Mouse (Mus musculus) E14TG2a.4 (cell line): ENCODE measurements around the gene Atp6v1a.
A peak's percentile ranks its signal among the peaks of the same experiment; 100 is the strongest.

Experiments
- H3K27me3 ChIP-seq: 2 replicates; pipeline ENCODE4 v1.6.1; 2014; ENCODE audit warnings: low read length, control low read depth; ENCODE audit not compliant: insufficient read depth
- H3K36me3 ChIP-seq: 2 replicates; pipeline ENCODE4 v1.6.1; 2014; ENCODE audit warnings: low read length, control low read depth; ENCODE audit not compliant: insufficient read depth
- H3K4me1 ChIP-seq: replicated peaks from 2 replicates; pipeline ENCODE4 v1.6.1; 2014; ENCODE audit warnings: low read depth, low read length, control low read depth
- H3K4me3 ChIP-seq: replicated peaks from 2 replicates; pipeline ENCODE4 v1.5.1; 2014; ENCODE audit warnings: mild to moderate bottlenecking, low read length
- H3K9me3 ChIP-seq: 2 replicates; pipeline ENCODE4 v1.6.1; 2014; ENCODE audit warnings: low read length, control low read depth
- CTCF ChIP-seq: conservative IDR thresholded peaks from 2 replicates; pipeline ENCODE4 v1.5.1; 2014; ENCODE audit warnings: low read length
- NANOG ChIP-seq: IDR thresholded peaks from 2 replicates; pipeline ENCODE4 v1.6.1; 2014; ENCODE audit warnings: borderline replicate concordance, low read length, mixed read lengths
- POU5F1 ChIP-seq: IDR thresholded peaks from 2 replicates; pipeline ENCODE4 v1.6.1; 2014; ENCODE audit warnings: low read length, borderline replicate concordance

Atp6v1a gene

DNA sequence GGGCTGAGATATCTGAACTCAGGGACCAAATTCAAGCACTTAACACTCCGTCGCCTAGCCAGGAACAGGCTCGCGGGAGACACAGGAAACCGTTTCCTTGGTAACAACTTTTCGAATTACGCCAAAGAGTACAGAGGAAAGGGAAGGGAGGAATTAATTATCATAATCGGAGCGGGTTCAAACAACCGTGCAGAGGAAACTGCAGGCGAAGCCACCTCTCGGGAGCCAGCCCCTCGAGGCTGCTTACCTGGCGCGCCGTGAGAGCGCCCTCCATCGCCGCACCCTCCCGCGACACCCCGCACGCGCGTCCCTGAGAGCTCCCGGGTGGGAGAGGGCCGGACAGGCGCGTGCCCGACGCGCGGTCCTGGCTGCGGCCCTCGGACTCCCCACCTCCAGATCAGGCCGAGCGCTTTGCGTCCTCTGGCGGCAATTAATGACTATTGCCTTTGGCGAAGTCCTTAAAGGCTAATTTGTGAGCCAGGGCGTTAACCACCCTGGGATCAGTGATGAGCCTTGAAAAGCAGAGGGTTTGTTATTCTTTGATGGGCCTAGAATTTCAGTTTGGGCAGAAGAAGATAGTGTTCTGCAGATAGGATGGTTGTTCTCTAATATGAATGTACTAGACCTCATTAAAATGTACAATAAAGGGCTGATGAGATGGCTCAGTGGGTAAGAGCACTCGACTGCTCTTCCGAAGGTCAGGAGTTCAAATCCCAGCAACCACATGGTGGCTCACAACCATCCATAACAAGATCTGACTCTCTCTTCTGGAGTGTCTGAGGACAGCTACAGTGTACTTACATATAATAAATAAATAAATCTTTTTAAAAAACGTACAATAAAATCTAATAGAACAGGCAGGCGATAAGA lies 76.2 kb downstream of the Atp6v1a start, which contains the start of gene Gramd1c:
TSS of gene Gramd1c (minus strand) at position 321 of the 870 bp plus-strand sequence.
- peak within 1 kb of the TSS; percentile 78 for H3K4me3 ChIP-seq
- H3K27me3 ChIP-seq: peaks cover 40% of the 10 kb centered on the region
- peak; percentile 38 for TF ChIP-seq CTCF
- TF ChIP-seq NANOG: no peak
- H3K36me3 ChIP-seq: no peaks in the 10 kb centered on the region
- H3K4me1 ChIP-seq: 0 out of 2 replicates have a peak, but pooled peaks cover 6% of the 10 kb centered on the region
- no peaks in the 10 kb centered on the region for H3K9me3 ChIP-seq

DNA sequence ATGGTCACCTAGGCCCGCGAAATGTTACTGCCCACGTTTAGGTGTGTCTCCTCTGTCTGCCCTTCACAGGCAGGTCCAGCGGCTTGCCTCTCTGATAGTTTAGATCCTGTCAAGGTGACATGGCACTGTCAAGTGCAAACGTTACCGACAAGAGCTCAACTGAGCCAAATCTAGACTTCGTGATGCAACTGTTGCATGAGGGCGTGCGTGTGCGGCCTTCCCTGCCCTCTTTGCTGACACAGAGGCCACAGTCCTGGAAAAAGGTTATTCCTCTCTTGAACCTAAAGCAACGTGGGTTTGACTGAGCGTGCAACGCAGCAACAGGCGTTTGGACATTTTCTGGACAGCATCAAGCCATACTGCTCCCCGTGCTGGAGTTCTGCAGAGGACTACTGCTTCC lies 78.2 kb downstream of the Atp6v1a start:
- H3K4me3 ChIP-seq: no peak overlapping the region
- H3K4me1 ChIP-seq: 0 out of 2 replicates have a peak, but pooled peaks cover 9% of the 10 kb centered on the region
- H3K36me3 ChIP-seq: no peaks in the 10 kb centered on the region
- TF ChIP-seq POU5F1 (no peak), CTCF (no peak), NANOG (no peak)
- H3K9me3 ChIP-seq: no peaks in the 10 kb centered on the region
- H3K27me3 ChIP-seq: peaks cover 32% of the 10 kb centered on the region

DNA sequence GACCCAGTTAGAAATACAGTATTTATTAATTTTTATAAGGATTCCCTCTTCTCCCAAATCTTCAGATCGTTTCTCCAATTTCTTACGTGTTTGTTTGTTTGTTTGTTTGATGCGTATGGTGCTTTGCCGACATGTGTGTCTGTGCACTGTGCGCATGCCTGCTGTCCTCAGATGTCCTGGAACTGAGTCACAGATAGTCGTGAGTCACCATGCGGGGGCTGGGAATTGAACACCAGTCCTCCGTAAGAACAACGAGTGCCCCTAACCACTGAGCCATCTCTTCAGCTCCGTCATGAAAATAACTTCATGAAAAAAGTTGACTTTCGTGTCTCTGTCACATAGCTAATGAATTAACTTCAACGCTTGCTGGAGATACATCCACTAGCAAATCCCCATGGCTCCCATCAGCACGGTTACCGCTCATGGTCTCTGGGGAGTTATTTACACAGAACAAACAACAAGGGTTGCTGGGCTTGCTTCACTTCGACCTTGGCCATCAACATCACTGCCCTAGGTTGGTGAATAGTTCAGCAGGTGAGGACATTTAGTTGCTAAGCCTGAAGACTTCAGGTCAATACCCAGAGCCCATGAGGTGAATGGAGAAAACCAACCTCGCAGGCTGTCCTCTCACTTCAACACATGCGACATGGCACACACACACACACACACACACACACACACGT lies 78.8 kb downstream of the Atp6v1a start:
- Histone ChIP-seq H3K9me3 (no peaks in the 10 kb centered on the region), H3K36me3 (no peaks in the 10 kb centered on the region), H3K27me3 (peaks cover 29% of the 10 kb centered on the region), H3K4me3 (no peak overlapping the region), H3K4me1 (0 out of 2 replicates have a peak, but pooled peaks cover 10% of the 10 kb centered on the region)
- no peak for TF ChIP-seq POU5F1
- no peak for TF ChIP-seq CTCF
- no peak for TF ChIP-seq NANOG

DNA sequence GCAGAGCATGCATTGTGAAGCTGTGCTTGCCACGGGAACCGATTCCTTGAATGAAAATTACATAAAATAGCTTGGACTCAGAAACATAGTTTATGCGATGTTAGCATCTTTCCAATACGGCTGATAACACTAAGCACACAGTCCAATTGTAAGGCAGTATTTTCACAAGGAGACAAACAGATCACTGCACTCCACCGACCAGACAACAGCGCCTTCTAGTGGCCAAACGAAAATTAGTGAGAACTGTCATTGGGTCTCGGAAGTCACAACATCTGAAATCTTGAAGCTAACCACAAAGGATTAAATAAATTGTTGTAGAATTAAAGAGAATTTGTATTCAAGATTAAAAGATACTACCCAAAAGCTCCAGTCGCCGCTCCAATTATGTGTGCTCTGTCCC lies 80.8 kb downstream of the Atp6v1a start:
- no peak for TF ChIP-seq NANOG
- TF ChIP-seq POU5F1: no peak
- TF ChIP-seq CTCF: peak; percentile 74
- no peak overlapping the region for H3K4me3 ChIP-seq
- peaks cover 13% of the 10 kb centered on the region for H3K27me3 ChIP-seq
- H3K4me1 ChIP-seq: 0 out of 2 replicates have a peak, but pooled peaks cover 13% of the 10 kb centered on the region
- H3K9me3 ChIP-seq: no peaks in the 10 kb centered on the region
- no peaks in the 10 kb centered on the region for H3K36me3 ChIP-seq

DNA sequence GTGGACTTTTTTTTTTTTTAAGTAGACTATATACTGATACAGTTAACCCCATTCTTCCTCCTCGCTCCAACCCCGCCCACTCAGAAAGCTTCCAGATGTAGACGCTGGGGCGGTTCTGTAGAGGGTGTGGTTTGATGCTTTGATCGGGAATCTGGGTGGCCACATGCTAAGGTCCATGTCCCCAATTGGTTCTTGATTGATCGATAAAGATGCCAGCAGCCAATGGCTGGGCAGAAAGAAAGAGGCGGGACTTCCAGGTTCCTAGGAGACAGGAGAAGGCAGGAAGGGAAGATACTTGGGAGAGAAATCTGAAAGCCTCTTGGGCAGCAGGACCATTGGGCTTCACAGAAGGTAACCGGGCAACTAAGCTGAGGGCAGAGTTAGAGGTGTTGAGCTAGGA lies 83.7 kb downstream of the Atp6v1a start:
- TF ChIP-seq POU5F1: no peak
- no peak for TF ChIP-seq CTCF
- TF ChIP-seq NANOG: no peak
- Histone ChIP-seq H3K27me3 (no peaks in the 10 kb centered on the region), H3K36me3 (no peaks in the 10 kb centered on the region), H3K4me3 (peak overlapping the region; percentile 71), H3K9me3 (no peaks in the 10 kb centered on the region), H3K4me1 (0 out of 2 replicates have a peak, but pooled peaks cover 7% of the 10 kb centered on the region)

DNA sequence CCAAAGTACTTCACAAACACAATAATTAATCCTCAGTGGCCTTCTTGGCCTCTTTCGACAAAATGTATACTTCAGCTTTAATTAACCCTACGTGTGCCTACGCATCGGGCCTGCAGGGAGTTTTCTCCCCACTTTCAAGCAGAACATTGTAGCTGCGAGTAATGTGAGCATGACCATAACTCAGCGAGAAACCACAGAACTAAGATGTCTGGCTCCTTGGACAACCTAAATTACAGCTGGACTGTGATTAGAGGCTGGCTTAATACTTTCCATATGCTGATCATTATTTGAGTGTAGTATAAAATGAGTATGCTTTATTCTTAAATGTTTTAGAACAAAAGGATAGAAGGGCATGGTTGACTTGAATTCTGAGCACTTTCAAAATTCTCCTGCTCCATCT lies 86.2 kb downstream of the Atp6v1a start:
- Histone ChIP-seq H3K4me3 (no peak overlapping the region), H3K27me3 (no peaks in the 10 kb centered on the region), H3K36me3 (no peaks in the 10 kb centered on the region), H3K4me1 (0 out of 2 replicates have a peak, but pooled peaks cover 7% of the 10 kb centered on the region), H3K9me3 (no peaks in the 10 kb centered on the region)
- no peak for TF ChIP-seq POU5F1
- TF ChIP-seq NANOG: no peak
- no peak for TF ChIP-seq CTCF

DNA sequence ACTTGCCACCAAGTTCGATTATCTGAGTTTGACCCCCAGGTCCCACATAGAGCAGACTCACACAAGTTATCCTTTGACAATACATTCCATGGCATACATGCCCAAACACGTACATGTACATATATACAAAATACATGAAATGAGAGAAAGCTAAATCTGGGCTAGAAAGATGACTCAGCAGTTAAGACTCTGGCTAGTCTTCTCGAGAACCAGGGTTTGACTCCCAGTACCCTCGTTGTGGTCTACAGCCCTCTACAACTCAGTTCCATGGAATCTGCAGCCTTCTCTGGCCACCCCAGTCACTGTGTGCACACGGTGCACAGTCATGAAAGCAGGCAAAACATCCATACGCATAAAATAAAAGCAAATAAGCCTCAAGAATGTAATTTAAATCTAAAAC lies 87.1 kb downstream of the Atp6v1a start:
- no peak overlapping the region for H3K4me3 ChIP-seq
- peaks cover 3% of the 10 kb centered on the region for H3K9me3 ChIP-seq
- TF ChIP-seq POU5F1 (no peak), CTCF (no peak), NANOG (no peak)
- H3K27me3 ChIP-seq: no peaks in the 10 kb centered on the region
- no peaks in the 10 kb centered on the region for H3K36me3 ChIP-seq
- 0 out of 2 replicates have a peak, but pooled peaks cover 7% of the 10 kb centered on the region for H3K4me1 ChIP-seq

DNA sequence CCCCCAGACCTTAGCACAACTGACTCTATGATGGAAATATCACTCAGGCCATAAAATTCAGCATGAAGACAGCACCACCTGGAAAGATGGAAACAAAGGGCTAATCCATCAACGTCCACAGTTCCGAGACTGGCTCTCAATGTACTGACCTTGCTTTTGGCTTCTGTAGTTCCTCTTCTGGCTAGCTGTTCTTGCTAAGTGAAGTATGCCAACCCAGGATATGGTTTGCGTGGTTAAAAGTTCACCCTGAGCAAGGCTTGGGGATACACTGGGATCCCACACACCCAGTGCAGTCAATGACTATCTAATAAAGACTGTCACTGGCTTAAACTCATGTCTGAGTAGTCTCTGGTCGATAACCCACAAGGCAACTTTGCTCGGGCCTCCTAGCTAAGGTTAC lies 89.4 kb downstream of the Atp6v1a start:
- Histone ChIP-seq H3K27me3 (no peaks in the 10 kb centered on the region), H3K36me3 (no peaks in the 10 kb centered on the region), H3K4me3 (no peak overlapping the region), H3K9me3 (peaks cover 18% of the 10 kb centered on the region), H3K4me1 (no peaks in the 10 kb centered on the region)
- TF ChIP-seq CTCF (no peak), NANOG (no peak), POU5F1 (no peak)
